Mouse (Mus musculus) heart, embryonic 14.5 days (tissue): ENCODE measurements around the gene Psme1. TPM values are rescaled to one million over a fixed set of nuclear protein-coding genes. Genes with fewer than 3 reads are reported as not detected.

Source experiments
- ATAC-seq: fragments of 200-750 bp; cut with Nextera tagmentation; 2 replicates; pipeline ENCODE4 v1.8.0; 2017; ENCODE audit warnings: low read depth, moderate TSS enrichment; ENCODE audit not compliant: insufficient number of reproducible peaks, insufficient read depth, low FRiP score
- H3K27ac ChIP-seq, 2 experiments: fragments of 200-500 bp in 1 of 2; fragments of 300-500 bp in 1 of 2; sonication (generic) in 1 of 2; replicated peaks in 1 of 2; 2 replicates each; pipeline ENCODE4 v1.5.1; 2012 to 2014; ENCODE audit warnings: low read depth in 2 of 2, low read length in 2 of 2, control low read depth in 1 of 2, mild to moderate bottlenecking in 1 of 2, mixed read lengths in 1 of 2; ENCODE audit not compliant: control insufficient read depth in 1 of 2, insufficient read depth in 1 of 2
- H3K27me3 ChIP-seq: fragments of 300-500 bp; sonication (generic); 2 replicates; pipeline ENCODE4 v1.6.1; 2014; ENCODE audit warnings: mild to moderate bottlenecking, low read length, control low read depth; ENCODE audit not compliant: control insufficient read depth, insufficient read depth
- H3K36me3 ChIP-seq: fragments of 300-500 bp; sonication (generic); 2 replicates; pipeline ENCODE4 v1.6.1; 2014; ENCODE audit warnings: mild to moderate bottlenecking, control low read depth, low read length, mixed read lengths; ENCODE audit not compliant: control insufficient read depth, insufficient read depth
- H3K4me1 ChIP-seq, 2 experiments: fragments of 200-500 bp in 1 of 2; fragments of 300-500 bp in 1 of 2; sonication (generic) in 1 of 2; 2 replicates each; pipeline ENCODE4 v1.6.1; 2012 to 2014; ENCODE audit warnings: low read length in 2 of 2, control low read depth in 1 of 2, mixed read lengths in 1 of 2; ENCODE audit not compliant: control insufficient read depth in 2 of 2, insufficient read depth in 2 of 2
- H3K4me2 ChIP-seq: fragments of 300-500 bp; sonication (generic); 2 replicates; pipeline ENCODE4 v1.6.1; 2014; ENCODE audit warnings: mild to moderate bottlenecking, low read length
- H3K4me3 ChIP-seq, 2 experiments: fragments of 200-500 bp in 1 of 2; fragments of 300-500 bp in 1 of 2; sonication (generic) in 1 of 2; 2 replicates each; pipeline ENCODE4 v1.5.1; 2012 to 2014; ENCODE audit warnings: low read length in 2 of 2, mild to moderate bottlenecking in 2 of 2, control low read depth in 1 of 2, low read depth in 1 of 2, moderate library complexity in 1 of 2; ENCODE audit not compliant: control insufficient read depth in 1 of 2, insufficient read depth in 1 of 2
- H3K9ac ChIP-seq: fragments of 300-500 bp; sonication (generic); 2 replicates; pipeline ENCODE4 v1.6.1; 2014; ENCODE audit warnings: mild to moderate bottlenecking, low read length
- H3K9me3 ChIP-seq: fragments of 300-500 bp; sonication (generic); 2 replicates; pipeline ENCODE4 v1.6.1; 2016; ENCODE audit warnings: low read length, control low read depth; ENCODE audit not compliant: control insufficient read depth
- WGBS: fragments of 180-500 bp; shearing (Covaris S2); extraction: QIAGEN DNeasy Blood & Tissue Kit; methylation state at CpG from one replicate; pipeline ENCODE4 v1.1.7; 2014; 5-methylcytosine and 5-hydroxymethylcytosine counted together
- polyA plus RNA-seq: library from polyadenylated mRNA; unstranded; fragments of >200 nt; fragmentation: Nextera tagmentation; extraction: Ambion mirVana; gene quantifications from 2 replicates; pipeline ENCODE4 v1.2.1, GENCODE M21; 2014

The Psme1 gene
- polyA plus RNA-seq, 1 experiment from 2014 or later = 250 TPM

DNA sequence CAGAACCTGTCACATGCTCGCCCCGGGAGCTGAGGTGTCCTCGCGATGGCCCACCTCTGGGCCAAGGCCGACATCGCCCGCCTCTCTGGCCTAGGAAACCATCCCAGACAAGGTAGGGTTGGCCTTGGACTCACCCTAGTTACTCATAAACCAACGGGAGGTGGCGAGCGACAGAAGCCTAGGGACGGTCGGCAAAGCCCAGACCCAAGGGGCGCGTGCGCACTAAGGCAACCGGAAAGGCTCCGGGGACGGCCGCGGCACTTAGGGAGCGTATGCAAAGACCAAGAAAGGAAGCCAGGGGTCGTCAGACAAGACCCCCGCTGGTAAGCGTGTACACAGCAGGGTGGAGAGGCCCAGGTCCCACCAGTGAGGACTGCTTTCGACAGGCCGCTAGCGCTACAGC is 18.1 kb upstream of the Psme1 start, which contains the start of gene Dcaf11:
Gene Dcaf11, plus strand, starts transcription at position 208 of the 403 bp plus-strand sequence.
- peak; percentile 74 for ATAC-seq
- H3K9ac ChIP-seq = peak within 1 kb of the TSS; percentile 92
- H3K4me3 ChIP-seq = peak within 1 kb of the TSS; percentile 60 to 75
- H3K27ac ChIP-seq = peak within 1 kb of the TSS; percentile 96 to 100
- H3K4me2 ChIP-seq = peak within 1 kb of the TSS; percentile 65
- no peaks in the 10 kb centered on the region for H3K9me3 ChIP-seq
- no peaks in the 10 kb centered on the region for H3K27me3 ChIP-seq
- H3K36me3 ChIP-seq = peaks cover 22% of the 10 kb centered on the region
- 0% methylated on average over 27 of the region's 27 CpGs for WGBS
- peaks cover 7 to 13% of the 10 kb centered on the region in 2 experiments for H3K4me1 ChIP-seq

DNA sequence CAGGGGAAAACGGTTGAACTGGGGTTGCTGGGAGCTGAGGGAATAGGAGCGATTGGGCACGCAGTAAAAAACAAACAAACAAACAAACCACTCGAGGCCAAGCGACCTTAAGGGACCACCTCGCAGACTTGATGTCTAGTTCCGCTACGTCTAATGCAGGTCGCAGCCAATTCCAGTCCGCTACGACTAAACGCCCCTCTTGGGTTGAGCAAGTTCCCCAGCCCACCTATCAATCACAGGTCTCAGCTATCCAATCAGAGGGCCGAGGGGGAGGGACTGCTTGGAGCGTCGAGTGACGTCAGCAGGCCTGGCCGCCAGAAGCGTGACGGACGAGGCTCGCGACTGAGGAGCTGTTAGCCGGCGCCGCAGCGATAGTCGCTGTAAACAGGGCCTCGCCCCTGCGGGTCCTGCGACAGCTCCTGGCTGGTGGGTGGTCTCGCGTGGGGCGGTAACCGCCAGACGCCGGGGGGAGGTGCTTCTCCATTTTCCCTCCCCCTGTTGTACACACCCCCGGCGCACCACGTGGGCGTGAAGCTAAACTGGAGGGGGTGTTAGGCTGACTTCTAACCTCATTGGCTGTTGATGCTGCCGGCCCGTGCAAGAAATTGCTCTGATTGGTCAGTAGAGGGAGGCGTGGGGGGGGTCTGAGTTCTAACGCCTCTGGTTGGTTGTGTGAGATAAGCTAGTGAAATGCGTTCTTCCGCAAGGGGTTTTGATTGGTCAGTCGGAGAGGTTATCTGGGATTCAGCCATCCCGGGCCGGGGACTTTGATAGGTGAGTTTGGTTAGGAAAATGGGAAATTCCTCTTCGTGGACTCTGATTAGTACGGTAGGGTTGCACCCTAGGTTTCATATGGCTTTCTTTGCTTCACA is 17.5 kb upstream of the Psme1 start, which contains the start of gene A730061H03Rik:
Gene A730061H03Rik, minus strand, starts transcription at position 205 of the 872 bp plus-strand sequence.
- ATAC-seq = peak; percentile 95
- Histone ChIP-seq H3K27ac (peak within 1 kb of the TSS; percentile 96 to 100), H3K27me3 (no peaks in the 10 kb centered on the region), H3K4me3 (peak within 1 kb of the TSS; percentile 60 to 75), H3K4me2 (peak within 1 kb of the TSS; percentile 65), H3K36me3 (peaks cover 28% of the 10 kb centered on the region), H3K4me1 (peaks cover 7 to 13% of the 10 kb centered on the region in 2 experiments), H3K9me3 (no peaks in the 10 kb centered on the region), H3K9ac (peak within 1 kb of the TSS; percentile 92)
- under 1% methylated on average over 51 of the region's 51 CpGs for WGBS

DNA sequence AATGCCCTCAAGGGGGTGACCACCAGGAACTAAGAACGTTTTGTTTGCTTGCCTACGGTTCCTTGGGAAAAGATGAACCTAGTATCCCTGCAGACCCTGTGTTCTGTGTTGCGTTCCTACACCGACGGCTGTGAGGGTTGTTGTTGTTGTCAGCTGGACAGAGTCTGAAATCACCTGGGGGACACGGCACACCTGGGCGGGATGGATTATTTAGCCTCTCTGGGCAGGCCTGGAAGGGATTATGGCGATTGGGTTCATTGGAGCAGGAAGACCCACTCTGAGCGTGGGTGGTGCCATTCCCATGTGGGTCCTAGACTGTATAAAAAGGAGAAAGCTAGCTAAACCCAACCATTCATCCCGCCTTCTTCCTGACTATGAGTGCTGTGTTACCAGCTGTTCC is 16.1 kb upstream of the Psme1 start:
- no peak for ATAC-seq
- H3K9me3 ChIP-seq = no peaks in the 10 kb centered on the region
- no peak overlapping the region for H3K9ac ChIP-seq
- H3K27me3 ChIP-seq = no peaks in the 10 kb centered on the region
- no peak overlapping the region for H3K4me2 ChIP-seq
- H3K27ac ChIP-seq = no peak overlapping the region
- 85% methylated on average over 10 of the region's 10 CpGs for WGBS
- peaks cover 7 to 13% of the 10 kb centered on the region in 2 experiments for H3K4me1 ChIP-seq
- H3K4me3 ChIP-seq = no peak overlapping the region
- peaks cover 43% of the 10 kb centered on the region for H3K36me3 ChIP-seq

DNA sequence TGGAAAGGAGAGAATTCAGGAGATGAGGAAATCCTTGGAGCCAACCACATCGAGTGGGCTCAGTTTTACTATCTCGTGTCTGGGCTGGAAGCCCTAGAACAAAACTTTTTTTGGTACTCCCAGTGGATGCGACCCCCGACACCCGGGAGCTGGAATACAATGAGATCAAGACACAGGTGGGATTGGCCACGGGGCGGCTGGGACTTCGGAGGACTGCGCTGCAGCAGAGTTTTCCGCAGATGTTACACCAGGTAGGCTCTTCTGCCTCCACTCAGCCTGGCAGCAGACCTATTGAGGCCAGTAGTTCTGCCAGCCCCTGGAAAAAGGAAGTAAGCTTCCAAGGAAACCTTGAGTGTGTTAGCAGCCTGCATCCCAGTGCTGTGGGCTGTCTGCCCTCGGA is 14.7 kb upstream of the Psme1 start:
- Histone ChIP-seq H3K36me3 (peaks cover 57% of the 10 kb centered on the region), H3K4me1 (peaks cover 7 to 13% of the 10 kb centered on the region in 2 experiments), H3K4me2 (no peak overlapping the region), H3K27ac (no peak overlapping the region), H3K4me3 (no peak overlapping the region), H3K9ac (no peak overlapping the region), H3K27me3 (no peaks in the 10 kb centered on the region), H3K9me3 (no peaks in the 10 kb centered on the region)
- ATAC-seq = no peak
- 90% methylated on average over 11 of the region's 11 CpGs for WGBS

DNA sequence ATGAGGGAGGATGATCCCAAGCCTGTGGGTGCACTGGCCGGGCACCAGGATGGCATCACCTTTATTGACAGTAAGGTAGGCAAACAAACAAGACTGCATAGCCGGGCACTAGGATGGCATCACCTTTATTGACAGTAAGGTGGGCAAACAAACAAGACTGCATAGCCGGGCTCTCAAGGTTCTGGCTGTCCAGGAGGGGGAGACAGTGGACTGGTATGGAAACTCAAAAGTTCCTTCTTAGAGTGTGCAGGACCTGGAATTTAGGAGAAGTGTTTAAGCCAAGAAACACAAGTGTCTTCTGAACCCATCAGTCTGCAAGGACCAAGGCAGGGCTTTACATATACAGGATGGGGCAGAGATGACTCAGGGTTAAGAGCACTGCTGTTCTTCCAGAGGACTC is 12.2 kb upstream of the Psme1 start:
- Histone ChIP-seq H3K27me3 (no peaks in the 10 kb centered on the region), H3K27ac (no peak overlapping the region), H3K4me2 (no peak overlapping the region), H3K4me3 (no peak overlapping the region), H3K9me3 (no peaks in the 10 kb centered on the region), H3K4me1 (peaks cover 7 to 13% of the 10 kb centered on the region in 2 experiments), H3K36me3 (peaks cover 75% of the 10 kb centered on the region), H3K9ac (no peak overlapping the region)
- WGBS = 88% methylated on average over 3 of the region's 3 CpGs
- ATAC-seq = no peak

DNA sequence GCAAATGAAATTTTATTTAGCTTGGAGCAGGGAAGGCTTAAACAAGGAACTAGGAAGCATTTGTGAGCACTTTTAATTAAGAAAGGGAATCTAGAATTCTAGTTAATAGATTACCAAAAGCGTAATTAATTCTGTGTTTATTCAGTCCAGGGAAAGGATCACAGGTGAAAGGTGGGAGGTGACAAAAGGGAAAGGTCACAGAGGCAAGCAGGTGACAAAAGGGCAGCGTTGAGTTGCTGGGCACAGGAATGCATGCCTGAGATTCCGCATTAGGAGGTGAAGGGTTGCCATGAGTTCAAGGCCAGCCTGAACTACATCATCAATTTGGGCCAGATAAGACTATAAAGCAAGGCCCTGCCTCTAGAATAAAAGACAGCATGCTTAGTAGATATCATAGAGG is 10.4 kb upstream of the Psme1 start:
- H3K27me3 ChIP-seq = no peaks in the 10 kb centered on the region
- H3K27ac ChIP-seq = no peak overlapping the region
- no peak overlapping the region for H3K4me3 ChIP-seq
- H3K4me2 ChIP-seq = no peak overlapping the region
- 87% methylated on average over 3 of the region's 3 CpGs for WGBS
- peaks cover 0 to 9% of the 10 kb centered on the region in 2 experiments; a peak in 2 of 4 replicates for H3K4me1 ChIP-seq
- H3K9me3 ChIP-seq = no peaks in the 10 kb centered on the region
- no peak overlapping the region for H3K9ac ChIP-seq
- peaks cover 72% of the 10 kb centered on the region for H3K36me3 ChIP-seq
- ATAC-seq = no peak

DNA sequence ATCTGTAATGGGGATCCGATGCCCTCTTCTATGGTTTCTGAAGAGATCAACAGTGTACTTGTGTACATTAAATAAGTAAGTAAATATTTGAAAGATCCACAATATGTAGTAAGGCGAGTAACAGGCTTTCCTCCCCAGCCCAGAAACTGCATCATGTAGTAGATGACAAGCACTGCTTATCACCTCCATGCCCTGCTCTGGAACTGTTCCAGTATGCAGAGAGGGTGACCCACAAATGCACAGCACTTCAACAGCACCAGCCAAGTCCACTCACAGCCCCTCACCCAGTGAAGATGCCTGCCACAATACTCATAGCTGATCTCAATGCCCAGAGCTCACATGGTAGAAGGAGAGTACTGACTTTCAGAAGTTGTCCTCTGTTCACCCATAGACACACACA is 7.3 kb upstream of the Psme1 start:
- H3K4me3 ChIP-seq = no peak overlapping the region
- no peak overlapping the region for H3K9ac ChIP-seq
- H3K4me1 ChIP-seq = peaks cover 8 to 22% of the 10 kb centered on the region in 2 experiments; a peak in 3 of 4 replicates
- no peak; the same call in 1 of the 2 replicates for ATAC-seq
- H3K9me3 ChIP-seq = no peaks in the 10 kb centered on the region
- H3K27me3 ChIP-seq = no peaks in the 10 kb centered on the region
- H3K4me2 ChIP-seq = no peak overlapping the region
- H3K27ac ChIP-seq = peak overlapping the region in 1 of 2 experiments; percentile 41; a peak in 1 of 4 replicates
- peaks cover 45% of the 10 kb centered on the region for H3K36me3 ChIP-seq
- 71% methylated on average over 2 of the region's 2 CpGs for WGBS
